Mouse (Mus musculus) heart, postnatal 4 days (tissue): Measurements from ENCODE around the gene Hist1h1d. TPM values are rescaled to one million over a fixed set of nuclear protein-coding genes. Genes with fewer than 3 reads are reported as not detected.
A peak's percentile ranks its signal among the peaks of the same experiment; 100 is the strongest.
"Not testable (repeated sequence)": the region's sequence is repeated elsewhere in the genome, so short reads cannot be mapped to it uniquely, and the experiment has no call there.

ENCODE experiments used
- DNase-seq: peaks from one replicate; pipeline ENCODE4 v3.0.0; 2021
- total RNA-seq, 2 experiments: library from RNA; stranded (reverse); gene quantifications; 2 replicates each; pipeline ENCODE4 v1.2.3; 2021

Hist1h1d gene
- total RNA-seq, 2 experiments from 2014 or later, result 40.0 to 43.0 TPM

DNA sequence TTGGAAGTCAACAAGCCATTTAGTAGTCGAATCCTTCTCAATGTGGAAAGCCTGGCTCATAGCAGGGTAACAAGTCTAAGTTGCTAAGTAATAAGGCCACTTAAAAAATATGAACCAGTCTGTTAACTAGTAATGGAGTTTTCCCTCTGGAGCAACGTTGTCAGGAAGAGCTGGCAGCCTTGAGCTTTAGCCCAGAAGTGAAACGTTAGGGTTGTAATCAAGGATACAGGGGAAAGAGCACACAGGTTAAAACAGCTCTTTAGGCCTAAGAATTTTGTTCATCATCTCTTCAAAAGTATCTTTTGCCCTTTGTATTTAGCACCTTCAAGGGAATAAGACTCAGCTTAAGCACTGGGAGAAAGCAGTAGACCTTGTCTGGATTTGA lies 2.3 kb upstream of the Hist1h1d start:
- DNase-seq, result no peak

DNA sequence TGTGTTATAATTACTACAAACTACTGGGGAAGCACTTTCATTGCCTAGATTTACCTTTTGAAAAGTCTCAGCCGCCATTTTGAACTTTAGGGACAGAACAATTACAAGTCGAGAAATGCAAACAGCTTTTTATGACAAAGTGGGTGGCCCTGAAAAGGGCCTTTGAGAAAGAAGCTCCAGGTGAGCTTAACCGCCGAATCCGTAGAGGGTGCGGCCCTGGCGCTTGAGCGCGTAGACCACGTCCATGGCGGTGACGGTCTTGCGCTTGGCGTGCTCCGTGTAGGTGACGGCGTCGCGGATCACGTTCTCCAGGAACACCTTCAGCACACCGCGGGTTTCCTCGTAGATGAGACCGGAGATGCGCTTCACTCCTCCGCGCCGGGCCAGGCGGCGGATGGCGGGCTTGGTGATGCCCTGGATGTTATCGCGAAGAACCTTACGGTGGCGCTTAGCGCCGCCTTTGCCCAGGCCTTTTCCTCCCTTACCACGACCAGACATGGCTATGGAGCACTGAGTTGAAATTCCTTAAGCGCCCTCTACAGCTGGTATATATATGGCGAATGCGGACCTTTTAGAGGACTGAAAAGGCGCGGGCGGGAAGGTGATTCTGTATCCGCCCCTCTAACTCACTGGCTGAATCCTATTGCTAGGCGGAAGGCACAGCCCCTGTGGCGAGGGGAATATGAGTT lies 1.8 kb upstream of the Hist1h1d start, which contains the start of gene Hist1h4f:
Gene Hist1h4f (minus strand): TSS at position 503 of the 689 bp plus-strand sequence.
- peak; percentile 89 for DNase-seq

DNA sequence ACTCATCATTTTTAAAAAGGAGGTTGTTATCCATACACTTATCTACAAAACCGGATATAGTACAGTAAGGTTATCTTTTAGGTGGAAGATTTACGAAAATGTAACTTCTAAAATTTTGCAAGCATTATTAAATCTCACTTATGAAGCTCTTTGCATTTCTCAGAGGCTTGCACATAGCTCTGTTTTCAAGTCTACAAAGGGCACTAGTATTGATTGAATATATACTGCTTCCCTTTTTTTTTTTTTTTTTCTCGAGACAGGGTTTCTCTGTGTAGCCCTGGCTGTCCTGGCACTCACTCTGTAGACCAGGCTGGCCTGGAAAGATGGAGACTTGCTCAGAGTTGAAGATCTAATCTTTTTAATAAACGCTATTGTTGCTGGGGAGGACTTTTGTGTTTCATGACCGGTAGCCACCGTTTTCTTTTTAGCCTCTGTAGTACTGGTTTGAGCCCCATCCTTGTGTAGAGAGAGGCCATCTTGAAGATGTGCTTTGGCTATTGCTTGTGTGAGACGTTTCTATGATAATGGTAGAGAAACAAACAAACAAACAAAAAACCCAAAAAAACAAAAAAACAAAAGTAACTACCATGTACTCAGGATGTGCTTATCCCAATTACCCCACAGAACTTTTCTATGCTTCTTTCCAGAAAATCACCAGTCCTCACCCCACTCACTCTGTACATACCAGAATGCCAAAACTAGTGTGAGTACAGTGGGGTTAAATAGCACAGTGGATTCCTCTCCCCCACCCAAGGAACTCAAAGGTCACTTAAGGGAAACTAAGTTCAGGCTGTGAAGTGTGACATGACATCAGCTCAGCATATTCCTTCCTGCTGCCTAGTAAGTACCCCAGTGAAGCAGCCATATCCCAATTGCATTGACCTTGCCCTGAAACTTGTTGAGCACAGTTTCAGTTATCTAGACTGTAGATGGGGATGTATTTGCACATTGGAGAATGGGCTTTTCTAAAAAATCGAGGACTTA lies 839 bp upstream of the Hist1h1d start:
- DNase-seq, result no peak

DNA sequence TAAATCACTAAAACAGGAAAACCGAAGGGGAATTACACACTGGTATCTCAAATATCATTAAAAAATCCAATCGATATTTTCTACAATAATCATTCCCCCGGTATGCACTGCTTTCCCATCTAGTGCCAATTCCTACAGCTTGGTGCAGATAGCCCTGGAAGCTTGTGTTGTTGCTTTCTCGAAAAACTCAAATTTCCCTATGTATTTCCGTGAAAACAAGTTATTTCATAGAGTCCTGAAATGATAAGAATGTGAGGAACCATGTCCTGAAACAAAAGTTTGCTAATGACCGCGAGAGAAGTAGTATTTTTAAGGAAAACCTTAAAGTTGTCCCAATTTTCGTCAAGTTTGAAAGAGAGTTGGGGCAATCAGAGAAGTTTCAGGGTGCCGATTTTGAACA lies 1.3 kb downstream of the Hist1h1d start:
- no peak for DNase-seq

- peak; percentile 75 for DNase-seq
These were observed 2.1 kb downstream of the Hist1h1d start for GRCm38 (mm10) chr13:23554925-23555838.

DNA sequence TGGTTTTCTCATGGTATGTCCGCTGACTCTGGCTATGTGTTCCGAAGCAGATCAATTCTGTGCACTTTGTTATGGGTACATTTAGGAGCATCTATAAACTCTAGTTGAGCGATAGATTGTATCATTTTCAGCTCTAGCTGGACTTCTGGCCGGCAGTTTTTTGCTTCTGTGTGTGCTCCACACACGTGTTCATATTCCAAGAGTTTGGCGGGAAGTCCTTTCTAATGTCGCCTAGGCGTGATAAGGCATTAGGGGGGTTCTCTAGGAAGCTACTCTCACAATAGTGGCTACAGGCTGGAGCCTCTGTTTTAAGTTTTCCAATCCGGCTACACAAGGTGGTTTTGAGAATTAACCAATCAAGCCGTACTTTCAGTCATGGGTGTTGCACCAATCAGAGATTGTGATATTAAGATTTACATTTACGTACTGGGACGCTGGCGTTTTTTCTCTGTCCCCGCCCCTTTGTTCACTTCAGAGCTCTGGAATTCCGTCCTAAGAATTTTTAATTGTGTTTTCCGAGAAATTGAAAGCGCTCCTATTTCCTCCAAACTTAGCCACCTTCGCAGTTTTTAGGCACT lies 2.9 kb downstream of the Hist1h1d start:
- DNase-seq, result peak; percentile 64

DNA sequence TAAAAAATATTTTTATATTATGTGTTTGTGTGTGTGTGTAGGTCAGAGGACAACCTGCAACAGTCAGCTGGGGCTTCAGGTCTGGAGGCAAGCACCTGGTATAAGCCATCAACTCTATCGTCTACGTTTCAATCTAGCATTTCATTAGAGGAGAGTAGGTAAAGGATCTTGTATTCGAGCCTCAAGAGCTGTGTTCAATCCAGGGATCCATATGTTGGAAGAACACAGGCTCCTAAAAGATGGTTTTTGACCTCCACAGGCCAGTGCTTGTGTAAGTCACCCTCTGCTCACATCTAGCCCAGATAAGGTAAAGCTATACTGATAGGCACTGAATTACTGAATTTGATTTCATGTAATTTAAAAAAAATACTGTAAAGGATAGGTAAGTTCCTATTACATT lies 3.8 kb downstream of the Hist1h1d start:
- no peak for DNase-seq

GRCm38 (mm10) chr13:23560699-23561098 lies 7.6 kb downstream of the Hist1h1d start:
- DNase-seq, result not testable (repeated sequence)

GRCm38 (mm10) chr13:23561531-23561882 lies 8.4 kb downstream of the Hist1h1d start:
- not testable (repeated sequence) for DNase-seq

DNA sequence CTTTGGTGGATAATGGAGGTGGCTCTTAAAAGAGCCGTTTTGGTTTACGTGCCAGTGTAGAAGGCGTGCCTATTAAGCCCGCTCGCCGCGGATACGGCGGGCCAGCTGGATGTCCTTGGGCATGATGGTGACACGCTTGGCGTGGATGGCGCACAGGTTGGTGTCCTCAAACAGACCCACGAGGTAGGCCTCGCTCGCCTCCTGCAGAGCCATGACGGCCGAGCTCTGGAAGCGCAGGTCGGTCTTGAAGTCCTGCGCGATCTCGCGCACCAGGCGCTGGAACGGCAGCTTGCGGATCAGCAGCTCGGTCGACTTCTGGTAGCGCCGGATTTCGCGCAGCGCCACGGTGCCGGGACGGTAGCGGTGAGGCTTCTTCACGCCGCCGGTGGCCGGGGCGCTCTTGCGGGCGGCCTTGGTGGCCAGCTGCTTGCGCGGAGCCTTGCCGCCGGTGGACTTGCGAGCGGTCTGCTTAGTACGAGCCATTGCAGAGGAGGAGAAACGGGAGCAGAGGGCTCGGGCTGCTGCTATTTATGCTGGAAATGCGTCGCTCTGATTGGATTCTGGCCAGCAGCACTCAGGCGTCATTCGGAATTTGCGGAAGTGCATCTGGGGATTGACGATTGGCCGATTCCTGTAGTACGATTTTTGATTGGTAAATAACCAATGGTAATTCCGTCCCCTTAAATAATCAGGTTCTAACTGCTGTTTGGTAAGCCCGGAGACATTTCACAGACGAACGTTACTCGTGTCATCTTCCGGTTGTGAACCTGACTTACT lies 9.0 kb downstream of the Hist1h1d start, which contains the start of gene Hist1h3e:
Gene Hist1h3e (minus strand): TSS at position 487 of the 777 bp plus-strand sequence.
- peak; percentile 96 for DNase-seq

DNA sequence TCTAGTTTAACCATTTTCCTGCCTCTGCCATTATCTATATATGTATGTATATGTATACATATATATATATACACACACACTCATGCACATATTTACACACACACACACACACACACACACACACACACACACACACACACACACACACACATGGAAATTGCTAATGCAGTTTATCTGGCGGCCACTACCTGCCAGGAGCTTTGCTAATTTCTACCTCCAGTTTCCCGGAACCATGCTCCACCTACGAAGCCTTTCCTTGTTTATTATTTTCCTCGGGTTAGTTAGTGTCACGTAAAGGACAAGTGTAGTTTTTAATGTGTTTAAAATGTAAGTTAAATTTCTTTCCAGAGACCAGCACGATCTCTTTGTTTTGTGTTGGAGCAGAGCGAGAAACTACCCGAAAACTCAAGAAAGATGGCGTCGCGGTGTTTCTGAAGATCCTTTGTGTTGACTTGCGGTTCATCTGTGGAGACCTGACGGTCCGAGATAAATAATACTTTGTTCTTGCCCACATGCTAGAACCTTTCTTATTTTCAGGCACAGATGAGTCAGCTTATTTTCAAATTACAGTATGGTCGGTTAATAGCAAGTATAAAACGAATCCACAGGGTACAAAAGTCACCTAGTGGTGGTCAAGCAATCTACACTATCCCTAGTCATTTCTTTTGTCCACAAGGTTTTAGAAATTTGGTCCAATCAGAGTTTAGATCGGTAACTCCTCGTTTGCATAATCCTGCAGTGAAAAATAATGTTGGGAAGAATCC lies 9.8 kb downstream of the Hist1h1d start:
- peak; percentile 39 for DNase-seq

- no peak for DNase-seq
These were observed 11.4 kb downstream of the Hist1h1d start for GRCm38 (mm10) chr13:23564482-23564881.

- DNase-seq, result not testable (repeated sequence)
These were observed 17.4 kb downstream of the Hist1h1d start for GRCm38 (mm10) chr13:23570261-23571021.

- DNase-seq, result peak; percentile 63
These were observed 18.0 kb downstream of the Hist1h1d start, which contains the start of the genes Hist1h2ae and Hist1h2bg for GRCm38 (mm10) chr13:23571022-23571503. TSS of gene Hist1h2ae (minus strand) at chr13:23571220. TSS of gene Hist1h2bg (plus strand) at chr13:23571396.

DNA sequence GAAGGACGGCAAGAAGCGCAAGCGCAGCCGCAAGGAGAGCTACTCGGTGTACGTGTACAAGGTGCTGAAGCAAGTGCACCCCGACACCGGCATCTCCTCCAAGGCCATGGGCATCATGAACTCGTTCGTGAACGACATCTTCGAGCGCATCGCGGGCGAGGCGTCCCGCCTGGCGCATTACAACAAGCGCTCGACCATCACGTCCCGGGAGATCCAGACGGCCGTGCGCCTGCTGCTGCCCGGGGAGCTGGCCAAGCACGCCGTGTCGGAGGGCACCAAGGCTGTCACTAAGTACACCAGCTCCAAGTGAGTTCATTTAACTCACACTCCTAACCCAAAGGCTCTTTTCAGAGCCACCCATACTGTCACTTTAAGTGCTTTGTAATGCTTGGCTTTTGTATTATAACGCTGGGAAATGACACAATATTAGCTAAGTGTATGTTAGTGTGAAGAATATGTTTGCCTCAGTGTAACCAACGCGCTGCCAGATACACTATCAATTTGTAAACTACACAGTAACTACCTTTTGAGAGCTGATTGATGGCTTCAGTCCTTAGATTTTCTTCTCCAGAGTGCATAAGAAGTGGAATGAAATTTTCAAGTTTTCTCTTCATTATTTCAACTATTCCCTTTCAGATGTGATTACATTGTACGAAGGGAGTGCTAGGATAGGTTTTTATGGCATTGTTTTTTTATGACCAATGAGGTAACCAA lies 18.6 kb downstream of the Hist1h1d start:
- DNase-seq, result not testable (repeated sequence)

- no peak for DNase-seq
These were observed 19.4 kb downstream of the Hist1h1d start for GRCm38 (mm10) chr13:23572218-23573033.
